ENCODE assay signal across 11 mouse cellular contexts in the genomic region with DNA sequence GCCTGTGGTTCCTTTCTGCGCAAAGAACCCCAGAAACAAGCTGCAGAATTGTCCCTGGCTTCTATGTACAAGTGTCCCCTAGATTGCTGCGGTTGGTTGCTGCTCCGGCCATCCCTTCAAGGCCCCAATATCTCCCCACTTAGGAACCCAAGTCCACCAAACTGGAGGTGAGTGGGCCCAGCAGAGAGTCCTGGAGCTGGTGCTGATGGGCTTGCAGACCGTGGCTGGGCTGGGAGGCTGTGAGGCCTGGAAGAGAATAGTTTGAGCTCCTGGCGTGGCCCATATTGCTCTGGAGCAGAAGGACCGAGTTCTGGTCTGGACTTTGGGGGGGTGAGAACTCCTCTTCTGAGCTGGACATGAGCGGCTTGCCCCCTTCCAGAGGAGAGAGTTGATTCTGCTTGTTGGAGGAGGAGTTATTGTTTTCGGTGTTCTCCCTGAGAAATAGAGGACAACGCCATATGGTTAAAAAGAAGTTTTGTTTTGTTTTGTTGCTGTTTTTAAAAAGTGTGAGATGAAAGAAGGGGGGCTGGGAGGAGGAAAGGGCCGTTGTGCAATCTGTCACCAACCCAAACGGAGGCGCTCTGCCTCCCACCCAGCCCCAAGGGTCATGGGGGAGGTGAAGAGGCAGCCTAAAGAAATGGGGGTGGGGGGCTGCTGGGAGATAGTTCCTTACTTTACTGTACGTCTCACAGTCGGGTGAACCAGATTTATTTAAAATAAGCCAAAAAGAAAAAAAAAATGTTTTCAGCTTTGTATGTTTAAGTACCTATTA. TPM values are rescaled to one million over a fixed set of nuclear protein-coding genes. Genes with fewer than 3 reads are reported as not detected.
DNase-seq lines count a peak whose midpoint lies in the region; ATAC-seq lines count a peak whose summit lies in the region.
"Had no signal": no experiment of that assay in that cellular context is flagged by ENCODE, and none has a peak within 500 bp of the region (broad histone marks: within the 10 kb centered on the region; RNA-seq: fewer than 3 reads in every experiment).

No protein-coding gene starts in this region.

- H3K4me3 ChIP-seq in hindbrain, embryonic 10.5 days, result peak overlapping the region; percentile 61
- H3K4me3 ChIP-seq in hindbrain, embryonic 16.5 days (ENCODE audit: low read length), result no peak overlapping the region; the same call in 1 of the 2 replicates

- no peaks in the 10 kb centered on the region for H3K9me3 ChIP-seq in hindbrain, embryonic 10.5 days
- no peaks in the 10 kb centered on the region; the same call in 1 of the 2 replicates for H3K9me3 ChIP-seq in hindbrain, embryonic 16.5 days (ENCODE audit: control insufficient read depth, low read length)

- intact Hi-C loops in heart, postnatal 10 days (cut with DNase I), result loop anchor here (5.0 kb wide), 1 partner anchor 101 kb away; a partner anchor contains a TSS

- 3% methylated on average over 14 of the region's 14 CpGs for WGBS in hindbrain, embryonic 10.5 days
- 4% methylated on average over 14 of the region's 14 CpGs for WGBS in hindbrain, embryonic 16.5 days

- H3K27ac ChIP-seq in hindbrain, embryonic 10.5 days, result peak overlapping the region; percentile 89
- no peak overlapping the region for H3K27ac ChIP-seq in hindbrain, embryonic 16.5 days (ENCODE audit: low read depth, low read length)

- peaks cover 41% of the 10 kb centered on the region for H3K4me1 ChIP-seq in hindbrain, embryonic 10.5 days (replicated peaks)
- H3K4me1 ChIP-seq in hindbrain, embryonic 16.5 days (ENCODE audit: control insufficient read depth, insufficient read depth, low read depth, low read length), result peaks cover 9% of the 10 kb centered on the region

- no peak for ATAC-seq in hindbrain, embryonic 16.5 days

- H3K9ac ChIP-seq in hindbrain, embryonic 16.5 days (ENCODE audit: low read depth, low read length), result no peak overlapping the region

- H3K4me2 ChIP-seq in hindbrain, embryonic 16.5 days (ENCODE audit: low read length), result no peak overlapping the region; the same call in 1 of the 2 replicates

- H3K36me3 ChIP-seq in hindbrain, embryonic 10.5 days, result no peaks in the 10 kb centered on the region
- no peaks in the 10 kb centered on the region for H3K36me3 ChIP-seq in hindbrain, embryonic 16.5 days (ENCODE audit: control insufficient read depth, insufficient read depth, low read length)

- H3K27me3 ChIP-seq in hindbrain, embryonic 10.5 days (ENCODE audit: insufficient read depth, poor library complexity, severe bottlenecking), result peaks cover 100% of the 10 kb centered on the region
- H3K27me3 ChIP-seq in hindbrain, embryonic 16.5 days (replicated peaks; ENCODE audit: control insufficient read depth, insufficient read depth, low read length), result peaks cover 78% of the 10 kb centered on the region

- peak; percentile 55 for DNase-seq in hindbrain, embryonic 10.5 days (ENCODE audit: low spot score)
- DNase-seq in retina, postnatal 1 day, result peak; percentile 35
- no peak for DNase-seq in retina, embryonic 14.5 days (ENCODE audit: low spot score)
- peak; percentile 47 for DNase-seq in heart, postnatal 10 days
- DNase-seq in adipocyte (ENCODE audit: low spot score), result no peak
- DNase-seq in right cerebral cortex, postnatal 25 days, result no peak
- DNase-seq in left cerebral cortex, adult 18-20 months (ENCODE audit: low spot score in 2 of 2), result no peak
- DNase-seq: left cerebral cortex, postnatal 4 days had no signal

RNA-seq across cellular contexts. Expression of a gene that starts 10.1 kb away (rescaled TPM):
- 21.1 and 33.5 TPM in 2 replicates for polyA plus RNA-seq in hindbrain, embryonic 10.5 days (2016; fragmentation: Nextera tagmentation; extraction: Ambion mirVana)
- polyA plus RNA-seq in hindbrain, embryonic 16.5 days (2015; fragmentation: Nextera tagmentation; extraction: Ambion mirVana), result 0.58 and 1.5 TPM in 2 replicates
- total RNA-seq in heart, postnatal 10 days (2021), result under 1 TPM; 0.53 to 0.92 TPM
- under 1 TPM; 0.40 to 0.42 TPM for total RNA-seq in left cerebral cortex, adult 18-20 months (2021)
- total RNA-seq: neutrophil, adult 5-6 weeks had no signal
- polyA plus RNA-seq: inflammation-experienced regulatory T-cells, adult 6 months had no signal

Comparison
In these comparisons a context has a peak if more than half of its experiments do, and no peak if none do; other contexts are left out.
1. DNase-seq: peak in hindbrain, embryonic 10.5 days (single experiment), retina, postnatal 1 day (single experiment) and heart, postnatal 10 days (2 of 2); none in retina, embryonic 14.5 days (single experiment), adipocyte (single experiment), right cerebral cortex, postnatal 25 days (single experiment) and left cerebral cortex, adult 18-20 months (0 of 2).